Mouse (Mus musculus) liver, embryonic 11.5 days (tissue): Measurements from ENCODE around the gene Prkag2. TPM values are rescaled to one million over a fixed set of nuclear protein-coding genes. Genes with fewer than 3 reads are reported as not detected.
"Not testable (repeated sequence)": the region's sequence is repeated elsewhere in the genome, so short reads cannot be mapped to it uniquely, and the experiment has no call there.

Experiments
- ATAC-seq: fragments of 200-750 bp; cut with Nextera tagmentation; replicated peaks from 2 replicates; pipeline ENCODE4 v1.8.0; 2017; ENCODE audit warnings: moderate number of reproducible peaks, mild to moderate bottlenecking, moderate TSS enrichment, moderate library complexity; ENCODE audit not compliant: low FRiP score
- DNase-seq: peaks from one replicate; pipeline ENCODE4 v3.0.0-alpha.2; 2017; ENCODE audit warnings: low spot score
- H3K27ac ChIP-seq: fragments of 300-500 bp; sonication (generic); 2 replicates; pipeline ENCODE4 v1.5.1; 2014; ENCODE audit warnings: mild to moderate bottlenecking, low read depth, low read length, control low read depth
- H3K27me3 ChIP-seq: fragments of 300-500 bp; sonication (generic); replicated peaks from 2 replicates; pipeline ENCODE4 v1.6.1; 2014; ENCODE audit warnings: low read length, mixed read lengths; ENCODE audit not compliant: control insufficient read depth, insufficient read depth
- H3K36me3 ChIP-seq: fragments of 300-500 bp; sonication (generic); 2 replicates; pipeline ENCODE4 v1.6.1; 2014; ENCODE audit warnings: mild to moderate bottlenecking, low read length, moderate library complexity, mixed read lengths; ENCODE audit not compliant: control insufficient read depth, insufficient read depth
- H3K4me1 ChIP-seq: fragments of 300-500 bp; sonication (generic); replicated peaks from 2 replicates; pipeline ENCODE4 v1.6.1; 2014; ENCODE audit warnings: low read length, mixed read lengths; ENCODE audit not compliant: control insufficient read depth, insufficient read depth
- H3K4me2 ChIP-seq: fragments of 300-500 bp; sonication (generic); 2 replicates; pipeline ENCODE4 v1.6.1; 2014; ENCODE audit warnings: mild to moderate bottlenecking, control low read depth, moderate library complexity
- H3K4me3 ChIP-seq: fragments of 300-500 bp; sonication (generic); 2 replicates; pipeline ENCODE4 v1.5.1; 2014; ENCODE audit warnings: low read depth, low read length, control low read depth
- H3K9ac ChIP-seq: fragments of 300-500 bp; sonication (generic); 2 replicates; pipeline ENCODE4 v1.6.1; 2014; ENCODE audit warnings: low read depth, low read length, control low read depth
- H3K9me3 ChIP-seq: fragments of 300-500 bp; sonication (generic); 2 replicates; pipeline ENCODE4 v1.6.1; 2016; ENCODE audit warnings: low read length, inconsistent platforms, mixed read lengths; ENCODE audit not compliant: control insufficient read depth
- WGBS: fragments of 180-500 bp; shearing (Covaris S2); extraction: QIAGEN DNeasy Blood & Tissue Kit; methylation state at CpG from one replicate; pipeline ENCODE4 v1.1.7; 2014; 5-methylcytosine and 5-hydroxymethylcytosine counted together
- polyA plus RNA-seq: library from polyadenylated mRNA; unstranded; fragments of >200 nt; fragmentation: Nextera tagmentation; extraction: Ambion mirVana; gene quantifications from 2 replicates; pipeline ENCODE4 v1.2.1, GENCODE M21; 2014

The Prkag2 gene
- polyA plus RNA-seq, 1 experiment from 2014 or later, result 12.8 TPM

GRCm38 (mm10) chr5:25080994-25081393 is 19.4 kb downstream of the Prkag2 start:
- 61% methylated on average over 3 of the region's 3 CpGs for WGBS
- H3K27me3 ChIP-seq, result no peaks in the 10 kb centered on the region
- H3K36me3 ChIP-seq, result no peaks in the 10 kb centered on the region
- no peak overlapping the region for H3K4me3 ChIP-seq
- no peaks in the 10 kb centered on the region for H3K9me3 ChIP-seq
- H3K4me2 ChIP-seq, result no peak overlapping the region
- no peak overlapping the region for H3K27ac ChIP-seq
- H3K4me1 ChIP-seq, result no peaks in the 10 kb centered on the region
- no peak for ATAC-seq
- no peak for DNase-seq
- no peak overlapping the region for H3K9ac ChIP-seq

DNA sequence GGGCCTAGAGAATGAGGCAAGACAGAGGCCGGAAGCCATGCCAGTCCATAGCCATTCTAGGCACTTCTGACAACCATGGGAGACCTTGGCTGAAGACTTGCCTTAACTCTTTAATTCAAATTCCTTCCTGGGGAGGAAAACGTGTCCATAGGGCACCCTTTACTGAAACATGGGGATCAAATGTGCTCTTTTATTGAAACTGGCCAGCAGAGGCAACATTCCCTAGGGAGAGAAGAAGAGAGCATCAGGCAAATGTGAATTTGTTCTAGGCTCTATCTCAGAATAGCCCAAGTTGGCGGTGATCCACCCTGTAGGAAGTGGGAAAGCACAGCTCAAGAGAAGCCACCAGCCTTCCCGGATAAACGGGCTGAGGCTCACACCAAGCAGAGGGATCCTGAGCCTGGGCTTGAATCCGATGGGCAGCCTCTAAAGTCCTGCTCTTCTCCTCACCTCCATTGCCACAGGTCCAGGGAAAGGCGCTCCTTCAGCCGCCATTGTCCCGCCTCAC is 19.9 kb downstream of the Prkag2 start:
- Histone ChIP-seq H3K4me3 (no peak overlapping the region), H3K27ac (no peak overlapping the region), H3K9me3 (no peaks in the 10 kb centered on the region), H3K4me1 (no peaks in the 10 kb centered on the region), H3K4me2 (no peak overlapping the region), H3K36me3 (no peaks in the 10 kb centered on the region), H3K27me3 (no peaks in the 10 kb centered on the region), H3K9ac (no peak overlapping the region)
- ATAC-seq (no peak), DNase-seq (no peak)
- WGBS, result 82% methylated on average over 9 of the region's 9 CpGs

DNA sequence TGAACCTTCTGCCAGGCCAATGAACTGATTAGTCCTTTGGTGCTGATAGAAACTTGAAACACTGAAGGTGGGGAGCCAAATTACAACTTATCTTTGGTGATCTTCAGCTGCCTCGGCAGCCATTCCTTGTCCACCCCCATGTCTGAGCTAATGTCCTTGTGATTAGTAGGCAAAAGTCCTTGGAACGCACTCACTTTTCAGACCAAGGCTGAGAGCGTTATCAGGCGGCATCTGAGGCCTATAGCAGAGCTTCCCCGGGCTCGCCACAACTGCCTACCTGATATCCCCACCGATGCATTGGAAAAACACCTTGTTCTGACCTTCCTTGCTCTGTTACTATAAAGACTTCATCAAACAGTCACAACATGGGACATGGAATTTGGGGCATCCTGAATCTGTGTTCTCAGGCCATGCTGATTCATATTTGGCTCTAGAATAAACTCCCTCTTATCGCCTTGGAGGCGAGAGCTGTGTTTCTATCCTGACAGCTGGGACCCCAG is 20.6 kb downstream of the Prkag2 start:
- 81% methylated on average over 9 of the region's 9 CpGs for WGBS
- Histone ChIP-seq H3K36me3 (no peaks in the 10 kb centered on the region), H3K27me3 (no peaks in the 10 kb centered on the region), H3K4me2 (no peak overlapping the region), H3K9me3 (no peaks in the 10 kb centered on the region), H3K4me1 (no peaks in the 10 kb centered on the region), H3K4me3 (no peak overlapping the region), H3K9ac (no peak overlapping the region), H3K27ac (no peak overlapping the region)
- DNase-seq (no peak), ATAC-seq (no peak)

DNA sequence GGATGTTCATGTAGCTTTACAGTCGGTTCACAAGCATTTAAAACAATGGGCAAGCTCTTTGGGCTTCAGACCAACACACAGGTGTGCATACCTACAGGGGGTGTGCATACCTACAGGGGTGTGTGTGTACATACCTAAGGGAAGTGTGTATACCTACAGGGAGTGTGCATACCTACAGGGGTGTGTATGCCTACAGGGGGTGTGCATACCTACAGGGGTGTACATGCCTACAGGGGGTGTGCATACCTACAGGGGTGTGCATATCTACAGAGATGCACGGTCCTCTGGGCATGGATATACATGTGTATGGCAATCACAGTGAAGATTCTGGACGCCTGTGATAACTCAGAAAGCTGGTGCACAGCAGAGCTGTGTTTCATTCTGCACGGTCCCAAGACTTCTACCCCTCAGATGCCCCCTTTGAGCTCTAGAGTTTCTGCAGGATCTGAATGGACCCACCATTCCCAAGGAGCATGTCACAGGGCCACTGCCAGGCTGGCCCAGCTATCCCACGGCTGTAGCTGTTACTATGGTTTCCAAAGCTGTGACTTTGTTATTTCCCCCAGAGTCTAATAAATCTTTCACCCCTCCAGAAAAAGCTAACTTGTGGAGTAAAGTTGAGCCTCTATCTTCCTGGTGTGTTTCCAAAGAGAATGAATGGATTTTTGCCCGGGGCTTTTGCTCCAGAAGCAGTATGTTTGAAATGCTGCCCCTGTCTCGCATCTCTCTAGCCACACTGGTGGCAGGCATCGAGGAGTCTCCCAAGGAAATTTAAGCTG is 22.4 kb downstream of the Prkag2 start:
- H3K4me2 ChIP-seq, result no peak overlapping the region
- no peak overlapping the region for H3K9ac ChIP-seq
- H3K36me3 ChIP-seq, result no peaks in the 10 kb centered on the region
- ATAC-seq (no peak), DNase-seq (no peak)
- no peaks in the 10 kb centered on the region for H3K4me1 ChIP-seq
- no peaks in the 10 kb centered on the region for H3K9me3 ChIP-seq
- no peak overlapping the region for H3K27ac ChIP-seq
- H3K4me3 ChIP-seq, result no peak overlapping the region
- WGBS, result 74% methylated on average over 8 of the region's 8 CpGs
- no peaks in the 10 kb centered on the region for H3K27me3 ChIP-seq

DNA sequence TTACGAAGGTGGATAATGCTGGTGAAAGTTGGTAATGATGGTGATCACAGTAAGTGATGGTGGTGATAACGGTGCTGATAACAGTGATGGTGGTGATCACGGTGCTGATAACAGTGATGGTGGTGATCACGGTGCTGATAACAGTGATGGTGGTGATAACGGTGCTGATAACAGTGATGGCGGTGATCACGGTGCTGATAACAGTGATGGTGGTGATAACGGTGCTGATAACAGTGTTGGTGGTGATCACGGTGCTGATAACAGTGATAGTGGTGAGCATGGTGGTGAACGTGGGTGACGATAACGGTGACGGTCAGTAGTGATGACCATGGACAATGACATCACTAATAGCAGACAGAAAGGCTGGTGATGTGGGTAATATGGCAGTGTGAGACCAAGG is 23.2 kb downstream of the Prkag2 start:
- not testable (repeated sequence) for ATAC-seq, H3K9ac ChIP-seq, H3K36me3 ChIP-seq, H3K27ac ChIP-seq, H3K4me1 ChIP-seq, H3K4me3 ChIP-seq, H3K27me3 ChIP-seq, H3K9me3 ChIP-seq, DNase-seq, H3K4me2 ChIP-seq
- WGBS, result 90% methylated on average over 13 of the region's 13 CpGs

DNA sequence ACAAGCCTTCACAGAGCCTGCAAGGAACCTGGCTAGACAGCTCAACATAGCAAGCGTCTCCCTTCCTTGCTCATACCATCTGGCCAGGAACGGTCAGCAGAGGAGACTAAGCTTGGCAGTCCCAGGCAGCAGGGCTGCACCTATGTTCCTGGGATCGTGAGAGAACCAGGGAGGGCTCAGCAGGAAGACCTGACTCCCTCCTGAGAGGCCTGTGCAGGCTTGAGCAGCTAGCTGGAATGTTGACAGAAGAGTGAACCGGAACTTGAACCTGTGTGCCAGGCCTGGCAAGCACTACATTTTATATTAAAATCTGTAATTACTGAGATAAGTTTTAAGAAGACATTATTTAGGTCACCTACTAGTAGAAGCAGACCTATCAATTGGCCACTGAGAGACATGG is 24.8 kb downstream of the Prkag2 start:
- H3K4me3 ChIP-seq, result no peak overlapping the region
- no peak overlapping the region for H3K27ac ChIP-seq
- no peak overlapping the region for H3K4me2 ChIP-seq
- DNase-seq (no peak), ATAC-seq (no peak)
- 79% methylated on average over 4 of the region's 4 CpGs for WGBS
- no peak overlapping the region for H3K9ac ChIP-seq
- H3K9me3 ChIP-seq, result no peaks in the 10 kb centered on the region
- no peaks in the 10 kb centered on the region for H3K27me3 ChIP-seq
- no peaks in the 10 kb centered on the region for H3K4me1 ChIP-seq
- H3K36me3 ChIP-seq, result no peaks in the 10 kb centered on the region

GRCm38 (mm10) chr5:25069815-25070214 is 30.6 kb downstream of the Prkag2 start:
- H3K27me3 ChIP-seq, result no peaks in the 10 kb centered on the region
- 0 out of 2 replicates have a peak, but pooled peaks cover 4% of the 10 kb centered on the region for H3K4me1 ChIP-seq
- no peaks in the 10 kb centered on the region for H3K9me3 ChIP-seq
- no peaks in the 10 kb centered on the region for H3K36me3 ChIP-seq
- no peak overlapping the region for H3K27ac ChIP-seq
- DNase-seq (no peak), ATAC-seq (no peak)
- 62% methylated on average over 5 of the region's 5 CpGs for WGBS
- no peak overlapping the region for H3K9ac ChIP-seq
- H3K4me2 ChIP-seq, result no peak overlapping the region
- H3K4me3 ChIP-seq, result no peak overlapping the region

DNA sequence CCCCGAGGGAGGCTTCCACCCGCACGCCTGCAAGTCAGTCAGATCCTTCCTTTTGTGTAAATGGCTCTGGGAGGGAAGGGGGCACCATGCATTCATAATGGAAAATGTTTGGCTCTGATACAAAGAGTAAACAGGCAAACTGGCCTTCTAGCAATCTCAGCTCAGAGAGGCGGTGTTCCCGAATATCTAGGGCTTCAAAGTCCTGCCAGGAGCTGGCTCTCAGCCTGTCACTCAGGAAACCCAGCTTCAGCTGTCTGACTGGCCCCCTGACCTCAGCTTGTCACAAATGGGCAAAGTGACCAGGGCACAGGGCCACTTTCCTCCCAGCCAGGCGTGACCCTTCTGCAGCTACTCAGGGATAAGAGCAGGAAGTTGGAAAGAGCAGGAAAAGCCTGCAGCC is 33.3 kb downstream of the Prkag2 start:
- 48% methylated on average over 6 of the region's 6 CpGs for WGBS
- Histone ChIP-seq H3K36me3 (no peaks in the 10 kb centered on the region), H3K27me3 (no peaks in the 10 kb centered on the region), H3K4me2 (no peak overlapping the region), H3K4me1 (0 out of 2 replicates have a peak, but pooled peaks cover 4% of the 10 kb centered on the region), H3K27ac (no peak overlapping the region), H3K4me3 (no peak overlapping the region), H3K9ac (no peak overlapping the region), H3K9me3 (no peaks in the 10 kb centered on the region)
- DNase-seq (no peak), ATAC-seq (no peak)
